Mouse (Mus musculus) small intestine, adult 2 months (tissue): ENCODE data around the gene Pramel3. TPM values are rescaled to one million over a fixed set of nuclear protein-coding genes. Genes with fewer than 3 reads are reported as not detected.
"Not testable (repeated sequence)": the region's sequence is repeated elsewhere in the genome, so short reads cannot be mapped to it uniquely, and the experiment has no call there.

ENCODE experiments used
- H3K27ac ChIP-seq: fragments of 200-500 bp; 2 replicates; pipeline ENCODE4 v1.5.1; 2012; ENCODE audit warnings: low read depth, low read length, control low read depth, inconsistent platforms; ENCODE audit not compliant: insufficient read depth
- H3K27me3 ChIP-seq: fragments of 200-500 bp; 2 replicates; pipeline ENCODE4 v1.6.1; 2012; ENCODE audit warnings: mild to moderate bottlenecking, moderate library complexity, low read length, inconsistent platforms; ENCODE audit not compliant: control insufficient read depth, insufficient read depth
- H3K36me3 ChIP-seq: fragments of 200-500 bp; 2 replicates; pipeline ENCODE4 v1.6.1; 2012; ENCODE audit warnings: mild to moderate bottlenecking, low read length, control low read depth, inconsistent platforms; ENCODE audit not compliant: control insufficient read depth, insufficient read depth
- H3K4me1 ChIP-seq: fragments of 200-500 bp; 2 replicates; pipeline ENCODE4 v1.6.1; 2012; ENCODE audit warnings: low read length, inconsistent platforms, mixed read lengths; ENCODE audit not compliant: control insufficient read depth, insufficient read depth, insufficient read length
- H3K4me3 ChIP-seq: fragments of 200-500 bp; 2 replicates; pipeline ENCODE4 v1.5.1; 2012; ENCODE audit warnings: low read depth, mild to moderate bottlenecking, control low read depth, inconsistent platforms, low read length, moderate library complexity
- WGBS: fragments of 180-500 bp; shearing (Covaris S2); methylation state at CpG from one replicate; pipeline ENCODE4 v1.1.7; 2018; 5-methylcytosine and 5-hydroxymethylcytosine counted together
- polyA plus RNA-seq: library from polyadenylated mRNA; depleted of rRNA; stranded (reverse); fragments of >200 nt; gene quantifications from 2 replicates; pipeline ENCODE4 v1.2.3, GENCODE M21; 2012; rRNA removed

Pramel3 gene
- polyA plus RNA-seq = not detected in 2 replicates

- H3K4me3 ChIP-seq, H3K27me3 ChIP-seq, H3K27ac ChIP-seq, H3K4me1 ChIP-seq, H3K36me3 ChIP-seq: not testable (repeated sequence)
- WGBS = 98% methylated on average over 14 of the region's 14 CpGs
Observed at GRCm38 (mm10) chrX:135302007-135302406, at the start of gene Pramel3. TSS of gene Pramel3 (plus strand) at chrX:135302307.

GRCm38 (mm10) chrX:135360685-135361084 is 58.6 kb downstream of the Pramel3 start:
- H3K27ac ChIP-seq, H3K36me3 ChIP-seq, H3K27me3 ChIP-seq, H3K4me3 ChIP-seq, H3K4me1 ChIP-seq: not testable (repeated sequence)
- 23% methylated on average over 3 of the region's 6 CpGs for WGBS

DNA sequence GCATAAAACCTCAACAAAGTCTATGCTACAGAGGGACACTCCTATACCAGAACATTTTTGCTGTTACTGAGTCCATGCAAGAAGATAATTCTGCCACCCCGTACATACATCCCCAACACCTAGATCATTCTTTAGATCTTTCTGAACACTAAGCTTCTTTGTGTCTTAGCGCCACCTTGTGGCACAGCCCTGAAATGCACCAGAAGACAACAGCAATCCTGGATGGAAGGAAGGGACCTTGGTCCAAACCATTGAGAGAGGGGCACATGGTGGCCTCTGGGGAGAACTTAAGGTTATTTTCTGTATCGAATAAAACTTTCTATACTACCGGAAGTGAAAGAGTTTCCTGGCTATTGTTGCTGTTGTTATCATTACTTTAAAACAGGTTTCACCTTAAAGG is 59.8 kb downstream of the Pramel3 start:
- WGBS = no CpG with 5 or more reads among the region's 4 CpGs
- not testable (repeated sequence) for H3K27ac ChIP-seq, H3K4me3 ChIP-seq, H3K27me3 ChIP-seq, H3K36me3 ChIP-seq, H3K4me1 ChIP-seq

Other genes with a start within 250 kb of the Pramel3 start
- gene Gm15023, start 124.7 kb upstream of the Pramel3 start, polyA plus RNA-seq = not detected in 2 replicates
- 0.11 TPM in 1 of 2 replicates, not detected in the other for gene Tceal6, start 91.6 kb upstream of the Pramel3 start, polyA plus RNA-seq
- gene Gm5128, start 71.0 kb downstream of the Pramel3 start, polyA plus RNA-seq = not detected in 2 replicates
- gene Gm7903, start 131.5 kb downstream of the Pramel3 start, polyA plus RNA-seq = not detected in 2 replicates
- not detected in 2 replicates for gene AV320801, start 192.3 kb downstream of the Pramel3 start, polyA plus RNA-seq